ENCODE assay signal across 9 mouse cellular contexts in genomic region chr10:80071516-80071900, GRCm38 (mm10). TPM values are rescaled to one million over a fixed set of nuclear protein-coding genes. Genes with fewer than 3 reads are reported as not detected.
DNase-seq lines count a peak whose midpoint lies in the region; ATAC-seq and TF ChIP-seq lines count a peak whose summit lies in the region.
"Had no signal": no experiment of that assay in that cellular context is flagged by ENCODE, and none has a peak within 500 bp of the region (broad histone marks: within the 10 kb centered on the region; RNA-seq: fewer than 3 reads in every experiment).

No protein-coding gene starts in this region.

- no peak for TF ChIP-seq POLR2A in bone marrow macrophage, adult 2 months (IDR thresholded peaks at IDR 0.05; ENCODE audit: borderline replicate concordance, low read depth, low read length)
- TF ChIP-seq POLR2A in limb, embryonic 14.5 days (IDR thresholded peaks at IDR 0.05; ENCODE audit: borderline replicate concordance, extremely low read depth, insufficient read depth, insufficient read length): no peak

- DNase-seq in kidney, adult 8-10 months: no peak
- DNase-seq in embryonic facial prominence, embryonic 14.5 days (ENCODE audit: low spot score): no peak
- DNase-seq in limb, embryonic 14.5 days (ENCODE audit: low spot score): no peak
- DNase-seq in adrenal gland, adult (ENCODE audit: inconsistent age in 2 of 2, low spot score in 1 of 2): no peak
- DNase-seq in left cerebral cortex, adult 9 months (ENCODE audit: low spot score in 2 of 2): no peak

- H3K36me3 ChIP-seq in kidney, embryonic 14.5 days (ENCODE audit: control insufficient read depth, insufficient read depth, low read length): peaks cover 4% of the 10 kb centered on the region; the same call in 1 of the 2 replicates
- peaks cover 6% of the 10 kb centered on the region; the same call in 1 of the 2 replicates for H3K36me3 ChIP-seq in embryonic facial prominence, embryonic 14.5 days (ENCODE audit: control insufficient read depth, insufficient read depth, low read length)
- H3K36me3 ChIP-seq in limb, embryonic 14.5 days (ENCODE audit: control insufficient read depth, insufficient read depth, low read length): peaks cover 13% of the 10 kb centered on the region

- no peaks in the 10 kb centered on the region for H3K27me3 ChIP-seq in kidney, embryonic 14.5 days (ENCODE audit: control insufficient read depth, insufficient read depth, low read length)
- H3K27me3 ChIP-seq in embryonic facial prominence, embryonic 14.5 days (replicated peaks; ENCODE audit: control insufficient read depth, insufficient read depth, low read length): no peaks in the 10 kb centered on the region
- no peaks in the 10 kb centered on the region for H3K27me3 ChIP-seq in limb, embryonic 14.5 days (ENCODE audit: control insufficient read depth, insufficient read depth, low read length)
- H3K27me3 ChIP-seq: Patski had no signal

- no peak overlapping the region for H3K4me3 ChIP-seq in kidney, embryonic 14.5 days (ENCODE audit: low read length)
- H3K4me3 ChIP-seq in bone marrow macrophage, adult 2 months (ENCODE audit: insufficient read depth, low read length): peak overlapping the region; percentile 1; the same call in 1 of the 2 replicates
- H3K4me3 ChIP-seq in embryonic facial prominence, embryonic 14.5 days (ENCODE audit: low read depth, low read length): no peak overlapping the region
- no peak overlapping the region for H3K4me3 ChIP-seq in limb, embryonic 14.5 days (replicated peaks; ENCODE audit: low read length)

- no peak overlapping the region for H3K4me2 ChIP-seq in kidney, embryonic 14.5 days (replicated peaks; ENCODE audit: low read depth, low read length)
- no peak overlapping the region for H3K4me2 ChIP-seq in embryonic facial prominence, embryonic 14.5 days (ENCODE audit: low read depth, low read length)
- no peak overlapping the region for H3K4me2 ChIP-seq in limb, embryonic 14.5 days (replicated peaks; ENCODE audit: low read depth, low read length, severe bottlenecking)

- TF ChIP-seq CTCF in bone marrow macrophage, adult 2 months (IDR thresholded peaks at IDR 0.05; ENCODE audit: low read depth, low read length): no peak

- ATAC-seq in kidney, embryonic 14.5 days (ENCODE audit: low FRiP score, low TSS enrichment): no peak; the same call in 1 of the 2 replicates
- ATAC-seq in embryonic facial prominence, embryonic 14.5 days (ENCODE audit: low read depth): no peak
- no peak for ATAC-seq in limb, embryonic 14.5 days (ENCODE audit: low FRiP score, low read depth)
- ATAC-seq in megakaryocyte progenitor cell, adult 5-6 weeks (replicated peaks; ENCODE audit: poor library complexity): no peak

- H3K9me3 ChIP-seq in kidney, embryonic 14.5 days (ENCODE audit: control insufficient read depth, low read length): no peaks in the 10 kb centered on the region
- H3K9me3 ChIP-seq in embryonic facial prominence, embryonic 14.5 days (ENCODE audit: control insufficient read depth, low read length): no peaks in the 10 kb centered on the region
- H3K9me3 ChIP-seq in limb, embryonic 14.5 days (ENCODE audit: control insufficient read depth, low read length): no peaks in the 10 kb centered on the region

- peak overlapping the region; percentile 78; the same call in 1 of the 2 replicates for H3K27ac ChIP-seq in kidney, embryonic 14.5 days (ENCODE audit: low read depth, low read length)
- peak overlapping the region; percentile 85 for H3K27ac ChIP-seq in bone marrow macrophage, adult 2 months (ENCODE audit: insufficient read depth, low read depth, low read length)
- H3K27ac ChIP-seq in embryonic facial prominence, embryonic 14.5 days (replicated peaks; ENCODE audit: low read depth, low read length): peak overlapping the region; percentile 45; the same call in 1 of the 2 replicates
- H3K27ac ChIP-seq in limb, embryonic 14.5 days (replicated peaks; ENCODE audit: low read depth, low read length): peak overlapping the region; percentile 33; the same call in 1 of the 2 replicates

- 65% methylated on average over 3 of the region's 3 CpGs for WGBS in kidney, embryonic 14.5 days
- 66% methylated on average over 3 of the region's 3 CpGs for WGBS in embryonic facial prominence, embryonic 14.5 days
- WGBS in limb, embryonic 14.5 days: 72% methylated on average over 3 of the region's 3 CpGs

- peaks cover 29% of the 10 kb centered on the region for H3K4me1 ChIP-seq in kidney, embryonic 14.5 days (ENCODE audit: control insufficient read depth, insufficient read depth, low read length)
- peaks cover 51% of the 10 kb centered on the region for H3K4me1 ChIP-seq in bone marrow macrophage, adult 2 months (ENCODE audit: control insufficient read depth, insufficient read depth, low read length)
- H3K4me1 ChIP-seq in embryonic facial prominence, embryonic 14.5 days (ENCODE audit: control insufficient read depth, insufficient read depth, low read length): peaks cover 24% of the 10 kb centered on the region
- peaks cover 8% of the 10 kb centered on the region; the same call in 1 of the 2 replicates for H3K4me1 ChIP-seq in limb, embryonic 14.5 days (ENCODE audit: control insufficient read depth, insufficient read depth, low read length)

- H3K9ac ChIP-seq in kidney, embryonic 14.5 days (ENCODE audit: low read depth, low read length): peak overlapping the region; percentile 15; the same call in 1 of the 2 replicates
- H3K9ac ChIP-seq in embryonic facial prominence, embryonic 14.5 days (ENCODE audit: low read depth, low read length): 0 out of 2 replicates have a peak overlapping the region, but pooled peaks have one; percentile 15
- H3K9ac ChIP-seq in limb, embryonic 14.5 days (ENCODE audit: low read depth, low read length, severe bottlenecking): 0 out of 2 replicates have a peak overlapping the region, but pooled peaks have one; percentile 8

RNA-seq across cellular contexts. Expression of gene Gpx4, which starts 24.5 kb away (rescaled TPM):
- polyA plus RNA-seq in kidney, embryonic 14.5 days (2014; fragmentation: Nextera tagmentation; extraction: Ambion mirVana): 552 and 641 TPM in 2 replicates
- 311 and 322 TPM in 2 replicates for polyA plus RNA-seq in bone marrow macrophage, adult 2 months (2012; ENCODE audit: insufficient read depth, insufficient read length, missing spikeins)
- polyA plus RNA-seq in embryonic facial prominence, embryonic 14.5 days (2014; fragmentation: Nextera tagmentation; extraction: Ambion mirVana): 505 and 517 TPM in 2 replicates
- 372 and 379 TPM in 2 replicates for polyA plus RNA-seq in limb, embryonic 14.5 days (2012; rRNA removed)
- polyA plus RNA-seq in limb, embryonic 14.5 days (2014; fragmentation: Nextera tagmentation; extraction: Ambion mirVana): 466 and 493 TPM in 2 replicates
- total RNA-seq in megakaryocyte progenitor cell, adult 5-6 weeks (2015): 253 and 271 TPM in 2 replicates
- 358 and 365 TPM in 2 replicates for total RNA-seq in megakaryocyte progenitor cell, adult 5-6 weeks (2017)

RNA-seq across cellular contexts. Expression of gene Polr2e, which starts 31.9 kb away (rescaled TPM):
- polyA plus RNA-seq in kidney, embryonic 14.5 days (2014; fragmentation: Nextera tagmentation; extraction: Ambion mirVana): 276 and 310 TPM in 2 replicates
- 53.0 and 55.5 TPM in 2 replicates for polyA plus RNA-seq in bone marrow macrophage, adult 2 months (2012; ENCODE audit: insufficient read depth, insufficient read length, missing spikeins)
- polyA plus RNA-seq in embryonic facial prominence, embryonic 14.5 days (2014; fragmentation: Nextera tagmentation; extraction: Ambion mirVana): 207 and 227 TPM in 2 replicates
- polyA plus RNA-seq in limb, embryonic 14.5 days (2012; rRNA removed): 287 and 350 TPM in 2 replicates
- 247 and 248 TPM in 2 replicates for polyA plus RNA-seq in limb, embryonic 14.5 days (2014; fragmentation: Nextera tagmentation; extraction: Ambion mirVana)
- total RNA-seq in megakaryocyte progenitor cell, adult 5-6 weeks (2015): 93.3 and 99.5 TPM in 2 replicates
- total RNA-seq in megakaryocyte progenitor cell, adult 5-6 weeks (2017): 74.3 and 89.9 TPM in 2 replicates

RNA-seq across cellular contexts. Expression of gene Sbno2, which starts 33.9 kb away (rescaled TPM):
- 10.6 and 14.8 TPM in 2 replicates for polyA plus RNA-seq in kidney, embryonic 14.5 days (2014; fragmentation: Nextera tagmentation; extraction: Ambion mirVana)
- polyA plus RNA-seq in bone marrow macrophage, adult 2 months (2012; ENCODE audit: insufficient read depth, insufficient read length, missing spikeins): 54.5 and 55.8 TPM in 2 replicates
- 12.8 and 14.1 TPM in 2 replicates for polyA plus RNA-seq in embryonic facial prominence, embryonic 14.5 days (2014; fragmentation: Nextera tagmentation; extraction: Ambion mirVana)
- polyA plus RNA-seq in limb, embryonic 14.5 days (2012; rRNA removed): 24.9 and 29.5 TPM in 2 replicates
- 15.3 and 16.8 TPM in 2 replicates for polyA plus RNA-seq in limb, embryonic 14.5 days (2014; fragmentation: Nextera tagmentation; extraction: Ambion mirVana)
- 16.9 and 19.5 TPM in 2 replicates for total RNA-seq in megakaryocyte progenitor cell, adult 5-6 weeks (2015)
- total RNA-seq in megakaryocyte progenitor cell, adult 5-6 weeks (2017): 19.1 and 24.0 TPM in 2 replicates

RNA-seq across cellular contexts. Expression of gene Stk11, which starts 44.1 kb away (rescaled TPM):
- 26.6 and 42.0 TPM in 2 replicates for polyA plus RNA-seq in kidney, embryonic 14.5 days (2014; fragmentation: Nextera tagmentation; extraction: Ambion mirVana)
- polyA plus RNA-seq in bone marrow macrophage, adult 2 months (2012; ENCODE audit: insufficient read depth, insufficient read length, missing spikeins): 104 TPM in 2 replicates
- polyA plus RNA-seq in embryonic facial prominence, embryonic 14.5 days (2014; fragmentation: Nextera tagmentation; extraction: Ambion mirVana): 32.6 and 32.7 TPM in 2 replicates
- polyA plus RNA-seq in limb, embryonic 14.5 days (2012; rRNA removed): 133 and 147 TPM in 2 replicates
- 30.1 and 32.4 TPM in 2 replicates for polyA plus RNA-seq in limb, embryonic 14.5 days (2014; fragmentation: Nextera tagmentation; extraction: Ambion mirVana)
- total RNA-seq in megakaryocyte progenitor cell, adult 5-6 weeks (2015): 71.7 and 81.1 TPM in 2 replicates
- total RNA-seq in megakaryocyte progenitor cell, adult 5-6 weeks (2017): 159 and 172 TPM in 2 replicates

RNA-seq across cellular contexts. Expression of gene Arhgap45, which starts 55.1 kb away (rescaled TPM):
- 4.8 and 7.7 TPM in 2 replicates for polyA plus RNA-seq in kidney, embryonic 14.5 days (2014; fragmentation: Nextera tagmentation; extraction: Ambion mirVana)
- polyA plus RNA-seq in bone marrow macrophage, adult 2 months (2012; ENCODE audit: insufficient read depth, insufficient read length, missing spikeins): 218 TPM in 2 replicates
- 4.4 and 6.4 TPM in 2 replicates for polyA plus RNA-seq in embryonic facial prominence, embryonic 14.5 days (2014; fragmentation: Nextera tagmentation; extraction: Ambion mirVana)
- polyA plus RNA-seq in limb, embryonic 14.5 days (2012; rRNA removed): 12.8 and 14.4 TPM in 2 replicates
- polyA plus RNA-seq in limb, embryonic 14.5 days (2014; fragmentation: Nextera tagmentation; extraction: Ambion mirVana): 3.4 and 5.7 TPM in 2 replicates
- total RNA-seq in megakaryocyte progenitor cell, adult 5-6 weeks (2015): 64.1 and 69.0 TPM in 2 replicates
- total RNA-seq in megakaryocyte progenitor cell, adult 5-6 weeks (2017): 112 and 121 TPM in 2 replicates

Comparison
In these comparisons a context has a peak if more than half of its experiments do, and no peak if none do; other contexts are left out.
1. H3K27ac ChIP-seq: peak in every context shown above with its lines; median percentile 85 in bone marrow macrophage, adult 2 months; 78 in kidney, embryonic 14.5 days; 45 in embryonic facial prominence, embryonic 14.5 days; 33 in limb, embryonic 14.5 days.